Mouse (Mus musculus): Measurements from ENCODE around the gene Shprh. TPM values are rescaled to one million over a fixed set of nuclear protein-coding genes. Genes with fewer than 3 reads are reported as not detected.

Shprh gene
- 10 to 100 TPM; 39.4 to 41.3 TPM for total RNA-seq (2021)
- long read RNA-seq, experiment 1, full-length matches to known transcripts: 8 of 15 reads
- long read RNA-seq, experiment 1, partial matches to known transcripts: 5 of 15 reads
- long read RNA-seq, experiment 1, other reads (novel, unspliced or antisense): 2 of 15 reads
- long read RNA-seq, experiment 2, full-length matches to known transcripts: 4 of 11 reads
- long read RNA-seq, experiment 2, partial matches to known transcripts: 3 of 11 reads
- long read RNA-seq, experiment 2, other reads (novel, unspliced or antisense): 4 of 11 reads

DNA sequence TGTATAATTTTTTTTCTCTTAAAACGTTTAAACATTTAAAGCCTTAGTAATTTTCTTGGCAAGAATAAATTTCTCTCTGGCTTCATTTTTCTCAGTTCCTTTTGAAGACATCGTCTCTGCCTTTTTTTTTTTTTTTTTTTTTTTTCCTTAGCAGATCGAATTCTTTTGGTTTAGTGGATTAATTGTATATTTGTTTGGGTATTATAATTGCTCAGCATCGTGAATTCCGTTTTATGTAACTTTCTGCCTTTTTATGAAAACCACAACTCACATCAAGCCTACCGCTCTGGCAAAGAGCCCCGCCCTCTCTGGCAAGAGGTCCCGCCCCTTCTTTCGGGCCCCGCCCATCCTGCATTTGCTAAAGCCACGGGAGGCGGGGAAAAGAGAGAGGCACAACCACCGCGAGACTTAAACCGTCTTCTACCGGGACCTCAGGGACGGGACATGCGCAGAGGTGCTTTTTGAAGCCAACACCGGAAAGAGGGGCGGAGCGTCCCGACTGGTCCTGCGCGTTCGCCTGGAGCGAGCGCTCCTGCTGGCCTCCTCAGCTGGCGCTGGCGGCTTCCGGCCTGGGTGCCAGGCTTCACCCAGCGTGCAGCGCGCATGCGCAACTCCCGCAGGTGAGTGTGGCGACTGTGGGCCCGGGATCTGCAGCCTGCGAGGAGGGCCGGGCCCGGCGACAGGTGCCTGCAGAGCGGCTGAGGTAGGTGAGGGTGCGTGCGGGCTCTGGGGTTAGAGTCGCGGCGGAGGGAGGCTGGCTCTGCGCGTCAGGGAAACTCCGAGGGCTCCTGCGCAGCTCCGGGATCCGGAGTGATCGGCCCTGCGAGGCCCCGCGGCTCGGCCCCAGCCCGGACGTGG is at the start of gene Shprh:
TSS of gene Shprh (plus strand) at position 544 of the 858 bp plus-strand sequence.
- peak; percentile 96 to 99 for DNase-seq (ENCODE audit: low spot score in 2 of 2)
- Histone ChIP-seq H3K4me3 (peak within 1 kb of the TSS; percentile 82), H3K27ac (peak within 1 kb of the TSS; percentile 95)
- peak; percentile 63 for TF ChIP-seq CTCF (conservative IDR thresholded peaks at IDR 0.05)

- no peak overlapping the region for H3K27ac ChIP-seq
- DNase-seq (ENCODE audit: low spot score in 2 of 2): no peak
- no peak for TF ChIP-seq CTCF (conservative IDR thresholded peaks at IDR 0.05)
- no peak overlapping the region for H3K4me3 ChIP-seq
These were observed 27.4 kb upstream of the Shprh start for GRCm38 (mm10) chr10:11121781-11122180.

GRCm38 (mm10) chr10:11145580-11145979 is 3.6 kb upstream of the Shprh start:
- TF ChIP-seq CTCF (conservative IDR thresholded peaks at IDR 0.05): no peak
- no peak for DNase-seq (ENCODE audit: low spot score in 2 of 2)
- Histone ChIP-seq H3K27ac (no peak overlapping the region), H3K4me3 (no peak overlapping the region)

- TF ChIP-seq CTCF (conservative IDR thresholded peaks at IDR 0.05): no peak
- peak overlapping the region; percentile 82 for H3K4me3 ChIP-seq
- H3K27ac ChIP-seq: peak overlapping the region; percentile 49; the same call in 1 of the 2 replicates
- no peak for DNase-seq (ENCODE audit: low spot score in 2 of 2)
These were observed 781 bp upstream of the Shprh start for GRCm38 (mm10) chr10:11148446-11148845.

DNA sequence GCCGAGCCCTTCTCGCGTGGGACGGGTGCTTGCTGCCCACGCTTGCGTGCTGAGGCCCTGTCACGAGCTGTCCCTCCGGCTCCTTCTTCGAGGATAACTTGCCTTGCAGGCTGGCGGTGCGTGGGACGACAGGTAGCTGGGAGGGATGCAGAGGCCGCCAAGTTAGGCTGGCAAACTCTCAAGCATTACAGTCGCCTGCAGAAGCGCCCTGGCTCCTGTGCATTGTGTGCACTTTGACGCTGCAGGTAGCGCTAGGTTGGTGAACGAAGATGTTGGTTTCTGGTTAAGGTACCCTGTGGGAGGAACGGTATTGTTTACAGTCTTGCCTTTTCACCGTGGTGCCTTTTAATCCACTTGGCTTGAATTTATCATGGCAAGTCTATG is 507 bp downstream of the Shprh start:
- H3K27ac ChIP-seq: peak overlapping the region; percentile 95
- TF ChIP-seq CTCF (conservative IDR thresholded peaks at IDR 0.05): no peak
- DNase-seq (ENCODE audit: low spot score in 2 of 2): peak in 1 of 2 experiments; percentile 14
- peak overlapping the region; percentile 82 for H3K4me3 ChIP-seq

DNA sequence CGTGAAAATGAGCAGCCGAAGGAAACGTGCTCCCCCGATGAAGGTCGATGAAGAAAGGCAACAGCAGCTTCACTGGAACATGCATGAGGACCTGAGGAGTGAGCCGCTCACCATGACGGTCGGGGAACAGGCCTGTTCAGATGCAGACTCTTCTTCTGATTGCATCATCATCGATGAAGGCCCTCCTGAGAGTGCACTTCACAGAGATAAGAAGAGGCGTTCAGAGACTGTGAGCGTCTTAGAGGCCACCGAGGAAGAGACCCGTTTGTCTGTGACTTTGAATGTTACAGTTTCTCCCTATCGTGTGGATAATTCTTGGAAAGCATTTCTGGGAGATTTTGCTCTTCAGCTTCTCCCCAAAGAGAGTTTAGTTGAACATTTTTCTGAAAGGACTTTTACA is 2.4 kb downstream of the Shprh start:
- TF ChIP-seq CTCF (conservative IDR thresholded peaks at IDR 0.05): no peak
- no peak overlapping the region for H3K4me3 ChIP-seq
- no peak overlapping the region for H3K27ac ChIP-seq
- DNase-seq (ENCODE audit: low spot score in 2 of 2): no peak

- Histone ChIP-seq H3K27ac (no peak overlapping the region), H3K4me3 (no peak overlapping the region)
- TF ChIP-seq CTCF (conservative IDR thresholded peaks at IDR 0.05): peak; percentile 20
- DNase-seq (ENCODE audit: low spot score in 2 of 2): no peak
These were observed 7.8 kb downstream of the Shprh start for GRCm38 (mm10) chr10:11157039-11157438.

GRCm38 (mm10) chr10:11164537-11164936 is 15.3 kb downstream of the Shprh start:
- no peak for DNase-seq (ENCODE audit: low spot score in 2 of 2)

GRCm38 (mm10) chr10:11170252-11170651 is 21.0 kb downstream of the Shprh start:
- no peak overlapping the region for H3K4me3 ChIP-seq
- H3K27ac ChIP-seq: no peak overlapping the region
- DNase-seq (ENCODE audit: low spot score in 2 of 2): no peak
- TF ChIP-seq CTCF (conservative IDR thresholded peaks at IDR 0.05): no peak

More at GRCm38 (mm10) chr10:11164537-11164936, 15.3 kb downstream of the Shprh start:
- TF ChIP-seq CTCF (conservative IDR thresholded peaks at IDR 0.05): no peak
- Histone ChIP-seq H3K4me3 (no peak overlapping the region), H3K27ac (no peak overlapping the region)

- H3K4me3 ChIP-seq: no peak overlapping the region
- no peak overlapping the region for H3K27ac ChIP-seq
- no peak for TF ChIP-seq CTCF (conservative IDR thresholded peaks at IDR 0.05)
- no peak for DNase-seq (ENCODE audit: low spot score in 2 of 2)
These were observed 22.4 kb downstream of the Shprh start for GRCm38 (mm10) chr10:11171615-11172014.

GRCm38 (mm10) chr10:11172519-11172918 is 23.3 kb downstream of the Shprh start:
- Histone ChIP-seq H3K27ac (no peak overlapping the region), H3K4me3 (no peak overlapping the region)
- no peak for TF ChIP-seq CTCF (conservative IDR thresholded peaks at IDR 0.05)

DNA sequence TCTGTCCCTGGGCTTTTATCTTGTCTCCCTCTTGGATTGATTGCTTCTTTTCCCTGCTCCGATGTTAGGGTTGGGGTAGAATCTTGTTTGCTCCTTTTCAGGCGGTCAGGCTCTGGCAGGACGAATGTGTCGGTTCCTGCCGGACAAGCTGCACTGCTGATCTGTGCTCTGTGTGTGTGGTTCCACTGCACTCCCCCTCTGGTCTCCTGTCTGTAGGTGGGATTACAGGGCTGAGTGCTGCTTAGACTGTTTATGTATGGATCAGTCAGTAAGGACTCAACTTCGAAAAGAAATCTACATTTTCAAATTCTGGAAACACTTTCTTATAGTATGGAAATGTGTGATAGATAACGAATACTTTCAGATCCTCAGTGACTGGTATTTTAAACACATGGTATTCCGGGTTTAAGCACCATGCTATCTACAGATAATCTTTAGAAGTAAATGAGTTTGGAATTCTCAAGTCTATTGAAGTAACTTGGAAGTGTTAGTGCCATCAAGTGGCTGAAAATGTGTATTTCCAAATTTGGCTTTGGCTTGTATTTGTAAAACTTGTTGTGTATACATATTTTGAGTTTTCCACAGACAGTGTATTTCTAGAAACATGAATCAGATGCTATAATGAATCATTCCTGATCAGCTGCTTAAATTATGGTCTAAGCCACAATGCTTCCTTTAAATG is 26.7 kb downstream of the Shprh start:
- H3K4me3 ChIP-seq: no peak overlapping the region
- peak in 1 of 2 experiments; percentile 26 for DNase-seq (ENCODE audit: low spot score in 2 of 2)
- H3K27ac ChIP-seq: no peak overlapping the region
- TF ChIP-seq CTCF (conservative IDR thresholded peaks at IDR 0.05): peak; percentile 80

More at GRCm38 (mm10) chr10:11172519-11172918, 23.3 kb downstream of the Shprh start:
- DNase-seq (ENCODE audit: low spot score in 2 of 2): no peak

GRCm38 (mm10) chr10:11180077-11180476 is 30.9 kb downstream of the Shprh start:
- H3K27ac ChIP-seq: no peak overlapping the region
- DNase-seq (ENCODE audit: low spot score in 2 of 2): no peak
- H3K4me3 ChIP-seq: no peak overlapping the region
- no peak for TF ChIP-seq CTCF (conservative IDR thresholded peaks at IDR 0.05)
